15 mouse cellular contexts compared by ENCODE assay signal in genomic region chr8:76182520-76182919, GRCm38 (mm10).
"Had no signal": no experiment of that assay in that cellular context is flagged by ENCODE, and none has a peak within 500 bp of the region (broad histone marks: within the 10 kb centered on the region; RNA-seq: fewer than 3 reads in every experiment).

No protein-coding gene starts in this region.

- ATAC-seq: hindbrain, postnatal 0 days; intestine, embryonic 16.5 days; liver, embryonic 12.5 days had no signal

- DNase-seq: gastrocnemius, postnatal 14 days; gastrocnemius, postnatal 36 days; heart, adult 11 months; heart, adult 2 months; heart, postnatal 14 days; heart, postnatal 36 days; kidney, adult 11 months; kidney, adult 2 months; kidney, adult 9 months; kidney, postnatal 14 days; kidney, postnatal 36 days; left cerebral cortex, postnatal 4 days had no signal
